Mouse (Mus musculus): ENCODE data around the gene Sgip1.

DNA sequence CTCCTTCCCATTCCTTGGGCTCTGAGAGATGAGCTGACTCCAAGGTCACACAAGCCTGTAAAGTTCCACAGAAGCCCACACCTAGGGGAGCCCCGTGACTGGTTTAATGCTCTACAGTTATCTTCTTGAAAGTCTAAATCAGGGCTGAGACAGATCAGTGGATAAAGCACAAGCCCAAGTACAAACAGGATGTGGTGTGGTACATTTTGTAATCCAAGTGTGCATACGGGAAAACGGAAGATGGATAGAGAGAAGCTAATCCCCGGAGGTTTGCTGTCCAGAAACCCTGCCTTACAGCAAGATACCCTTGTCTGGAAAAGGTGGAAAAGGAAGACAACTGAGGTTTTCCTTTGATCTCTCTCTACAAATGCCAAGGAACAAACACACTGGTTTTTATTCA lies 44.1 kb downstream of the Sgip1 start:
- TF ChIP-seq POLR2A (IDR thresholded peaks at IDR 0.05; ENCODE audit: low read depth, low read length) (no peak), CTCF (IDR thresholded peaks at IDR 0.05; ENCODE audit: extremely low read depth, insufficient read length, insufficient replicate concordance, low read depth, low read length) (no peak)

Measured in small intestine, adult 2 months (tissue).